Mouse (Mus musculus) left cerebral cortex, adult 8-10 months (tissue): ENCODE results near the gene 1700092M07Rik. TPM values are rescaled to one million over a fixed set of nuclear protein-coding genes. Genes with fewer than 3 reads are reported as not detected.

ENCODE experiments used
- DNase-seq, 2 experiments: peaks; one replicate each; pipeline ENCODE4 v3.0.0; 2022; ENCODE audit warnings: low spot score in 2 of 2
- microRNA-seq, 2 experiments: library from miRNA; unstranded; fragments of <30 nt; microRNA quantifications; one replicate each; pipeline ENCODE4 v1.2.0; 2022
- total RNA-seq, 4 experiments: library from RNA; stranded (reverse); gene quantifications; 2 replicates each; pipeline ENCODE4 v1.2.4; 2022

1700092M07Rik gene
- total RNA-seq, 4 experiments from 2014 or later, result 1.4 to 2.0 TPM; not detected in 2

DNA sequence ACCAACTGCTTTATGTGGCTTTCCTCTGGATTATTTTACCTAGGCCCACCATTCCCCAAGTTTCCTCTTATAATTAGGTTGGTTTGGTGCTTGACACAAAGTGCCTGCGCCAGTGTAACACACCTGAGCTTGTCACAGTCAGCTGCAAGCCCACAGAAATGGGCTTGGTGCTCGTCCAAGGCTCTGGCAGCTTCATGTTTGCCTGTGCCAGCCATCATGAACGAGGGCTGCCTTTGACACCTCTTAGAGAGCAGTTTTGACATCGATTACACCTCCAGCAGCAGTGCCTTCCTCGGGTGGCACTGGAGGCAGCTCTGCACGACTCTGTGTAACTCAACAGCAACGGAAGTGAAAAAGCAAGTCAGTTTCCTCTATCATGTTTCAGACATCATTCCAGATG lies 49.7 kb downstream of the 1700092M07Rik start:
- no peak for DNase-seq

Small RNA genes lying within 50 kb of the gene (microRNA-seq; reads per million reads assigned to microRNA genes)
- 0 reads per million in 2 experiments for gene Mir6992

Other genes with a start within 250 kb of the 1700092M07Rik start
- 10 to 100 TPM; 11.5 to 15.9 (median 14.1) TPM for gene Slc22a8, start 149.5 kb upstream of the 1700092M07Rik start, total RNA-seq
- 1 to 10 TPM; 6.6 to 8.6 (median 7.8) TPM for gene Slc22a6, start 122.7 kb upstream of the 1700092M07Rik start, total RNA-seq
- 100 to 1,000 TPM; 131 to 142 (median 136) TPM for gene Chrm1, start 76.9 kb upstream of the 1700092M07Rik start, total RNA-seq
- 100 to 1,000 TPM; 147 to 155 (median 150) TPM for gene Slc3a2, start 17.3 kb upstream of the 1700092M07Rik start, total RNA-seq
- 10 to 100 TPM; 43.0 to 47.5 (median 45.1) TPM for gene Wdr74, start 4.9 kb upstream of the 1700092M07Rik start, total RNA-seq
- gene Stx5a, start 695 bp downstream of the 1700092M07Rik start, total RNA-seq, result 10 to 100 TPM; 59.6 to 66.4 (median 65.6) TPM
- gene Nxf1, start 16.4 kb downstream of the 1700092M07Rik start, total RNA-seq, result 10 to 100 TPM; 77.1 to 88.0 (median 80.2) TPM
- 10 to 100 TPM; 58.9 to 78.6 (median 67.2) TPM for gene Tmem223, start 30.3 kb downstream of the 1700092M07Rik start, total RNA-seq
- gene Tmem179b, start 33.7 kb downstream of the 1700092M07Rik start, total RNA-seq, result 10 to 100 TPM; 11.3 to 14.6 (median 12.4) TPM
- 10 to 100 TPM; 13.7 to 18.1 (median 15.9) TPM for gene Taf6l, start 45.7 kb downstream of the 1700092M07Rik start, total RNA-seq
- 100 to 1,000 TPM; 107 to 116 (median 109) TPM for gene Polr2g, start 57.9 kb downstream of the 1700092M07Rik start, total RNA-seq
- gene Zbtb3, start 61.8 kb downstream of the 1700092M07Rik start, total RNA-seq, result 1 to 10 TPM; 4.9 to 7.3 (median 5.8) TPM
- gene Ttc9c, start 78.6 kb downstream of the 1700092M07Rik start, total RNA-seq, result 10 to 100 TPM; 38.5 to 40.8 (median 39.2) TPM
- gene Hnrnpul2, start 79.3 kb downstream of the 1700092M07Rik start, total RNA-seq, result 100 to 1,000 TPM; 113 to 120 (median 118) TPM
- not detected for gene AC129217.1, start 89.1 kb downstream of the 1700092M07Rik start, total RNA-seq
- gene Bscl2, start 96.7 kb downstream of the 1700092M07Rik start, total RNA-seq, result 100 to 1,000 TPM; 100 to 111 (median 105) TPM
- 100 to 1,000 TPM; 153 to 200 (median 171) TPM for gene Gng3, start 98.5 kb downstream of the 1700092M07Rik start, total RNA-seq
- gene Lrrn4cl, start 110.0 kb downstream of the 1700092M07Rik start, total RNA-seq, result 1 to 10 TPM in 2 of 4 experiments, under 1 TPM in 2; 0.68 to 1.5 (median 0.96) TPM
- 100 to 1,000 TPM; 110 to 127 (median 113) TPM for gene Ubxn1, start 130.8 kb downstream of the 1700092M07Rik start, total RNA-seq
- 10 to 100 TPM; 30.4 to 37.2 (median 33.3) TPM for gene Uqcc3, start 140.2 kb downstream of the 1700092M07Rik start, total RNA-seq
- gene Lbhd1, start 143.0 kb downstream of the 1700092M07Rik start, total RNA-seq, result 1 to 10 TPM; 4.7 to 9.0 (median 6.3) TPM
- gene Gm49403, start 143.2 kb downstream of the 1700092M07Rik start, total RNA-seq, result not detected
- gene 1810009A15Rik, start 148.1 kb downstream of the 1700092M07Rik start, total RNA-seq, result 10 to 100 TPM; 20.8 to 25.2 (median 21.8) TPM
- gene Gm49416, start 148.2 kb downstream of the 1700092M07Rik start, total RNA-seq, result 1 to 10 TPM; 1.4 to 5.6 (median 2.6) TPM
- 10 to 100 TPM; 21.7 to 24.9 (median 22.1) TPM for gene Ints5, start 152.3 kb downstream of the 1700092M07Rik start, total RNA-seq
- gene Ganab, start 157.4 kb downstream of the 1700092M07Rik start, total RNA-seq, result 100 to 1,000 TPM in 3 of 4 experiments, 10 to 100 TPM in 1; 100.0 to 104 (median 103) TPM
- gene B3gat3, start 179.7 kb downstream of the 1700092M07Rik start, total RNA-seq, result 100 to 1,000 TPM; 155 to 175 (median 172) TPM
- 10 to 100 TPM in 1 of 4 experiments, 1 to 10 TPM in 3; 7.9 to 10.1 (median 8.9) TPM for gene Rom1, start 188.6 kb downstream of the 1700092M07Rik start, total RNA-seq
- gene Eml3, start 188.8 kb downstream of the 1700092M07Rik start, total RNA-seq, result 10 to 100 TPM; 12.6 to 15.3 (median 13.8) TPM
- 10 to 100 TPM; 46.8 to 53.8 (median 50.4) TPM for gene Mta2, start 201.2 kb downstream of the 1700092M07Rik start, total RNA-seq
- 10 to 100 TPM; 20.5 to 26.0 (median 22.1) TPM for gene Tut1, start 213.1 kb downstream of the 1700092M07Rik start, total RNA-seq
- 100 to 1,000 TPM; 224 to 271 (median 243) TPM for gene Eef1g, start 226.3 kb downstream of the 1700092M07Rik start, total RNA-seq
- gene Ahnak, start 248.6 kb downstream of the 1700092M07Rik start, total RNA-seq, result 10 to 100 TPM; 24.9 to 29.0 (median 27.5) TPM